Mouse (Mus musculus) urinary bladder, adult 18-20 months (tissue): ENCODE results near the gene Exoc3.

ENCODE experiments used
- DNase-seq, 2 experiments: peaks; one replicate each; pipeline ENCODE4 v3.0.0; 2022; ENCODE audit warnings: low spot score in 2 of 2, mixed read lengths in 2 of 2

Exoc3 gene

GRCm38 (mm10) chr13:74208317-74208985 is at the start of gene Exoc3:
Exoc3 (minus strand) TSS chr13:74208732.
- peak; percentile 83 to 86 for DNase-seq

GRCm38 (mm10) chr13:74246494-74246893 is 38.0 kb upstream of the Exoc3 start:
- DNase-seq, result no peak

- DNase-seq, result no peak
Observed at GRCm38 (mm10) chr13:74245899-74246231, 37.3 kb upstream of the Exoc3 start.

- DNase-seq, result peak; percentile 21 to 65
Observed at GRCm38 (mm10) chr13:74245214-74245898, 36.8 kb upstream of the Exoc3 start.

GRCm38 (mm10) chr13:74237574-74237973 is 29.0 kb upstream of the Exoc3 start:
- DNase-seq, result no peak

- DNase-seq, result no peak
Observed at GRCm38 (mm10) chr13:74220659-74221058, 12.1 kb upstream of the Exoc3 start.

- DNase-seq, result no peak
Observed at GRCm38 (mm10) chr13:74218441-74218840, 9.9 kb upstream of the Exoc3 start.

GRCm38 (mm10) chr13:74208986-74209345 is 434 bp upstream of the Exoc3 start:
- DNase-seq, result no peak

GRCm38 (mm10) chr13:74196451-74196850 is 12.1 kb downstream of the Exoc3 start:
- DNase-seq, result no peak

GRCm38 (mm10) chr13:74192613-74193012 is 15.9 kb downstream of the Exoc3 start:
- DNase-seq, result no peak

GRCm38 (mm10) chr13:74183011-74183695 is 25.4 kb downstream of the Exoc3 start:
- DNase-seq, result no peak

GRCm38 (mm10) chr13:74172036-74172435 is 36.5 kb downstream of the Exoc3 start:
- DNase-seq, result no peak

GRCm38 (mm10) chr13:74169446-74170164 is 38.9 kb downstream of the Exoc3 start:
- DNase-seq, result no peak

GRCm38 (mm10) chr13:74167492-74167891 is 41.0 kb downstream of the Exoc3 start:
- DNase-seq, result no peak

GRCm38 (mm10) chr13:74167057-74167413 is 41.5 kb downstream of the Exoc3 start:
- DNase-seq, result peak in 1 of 2 experiments; percentile 33

- DNase-seq, result peak in 1 of 2 experiments; percentile 31
Observed at GRCm38 (mm10) chr13:74166348-74167056, 42.0 kb downstream of the Exoc3 start.

GRCm38 (mm10) chr13:74147327-74147726 is 61.2 kb downstream of the Exoc3 start:
- DNase-seq, result no peak

GRCm38 (mm10) chr13:74145983-74146622 is 62.4 kb downstream of the Exoc3 start:
- DNase-seq, result no peak

GRCm38 (mm10) chr13:74144120-74144884 is 64.2 kb downstream of the Exoc3 start:
- no peak for DNase-seq

- DNase-seq, result no peak
Observed at GRCm38 (mm10) chr13:74143282-74143681, 65.2 kb downstream of the Exoc3 start.
